Mouse (Mus musculus) heart, adult 2 months (tissue): Measurements from ENCODE around the gene Angptl7. TPM values are rescaled to one million over a fixed set of nuclear protein-coding genes. Genes with fewer than 3 reads are reported as not detected.

Experiments
- DNase-seq, 2 experiments: peaks; one replicate each; pipeline ENCODE4 v3.0.0; 2021
- H3K27ac ChIP-seq: fragments of 200-600 bp; 2 replicates; pipeline ENCODE4 v1.8.1; 2022
- H3K27me3 ChIP-seq: fragments of 200-500 bp; 2 replicates; pipeline ENCODE4 v1.6.1; 2012; ENCODE audit warnings: mild to moderate bottlenecking, low read length, inconsistent platforms, mixed read lengths; ENCODE audit not compliant: control insufficient read depth, insufficient read depth
- H3K36me3 ChIP-seq: fragments of 200-500 bp; 2 replicates; pipeline ENCODE4 v1.6.1; 2012; ENCODE audit warnings: low read length, inconsistent platforms; ENCODE audit not compliant: control insufficient read depth, insufficient read depth
- H3K4me1 ChIP-seq: fragments of 200-500 bp; 2 replicates; pipeline ENCODE4 v1.6.1; 2011; ENCODE audit warnings: low read length; ENCODE audit not compliant: control insufficient read depth, insufficient read depth
- H3K4me3 ChIP-seq: fragments of 200-600 bp; 2 replicates; pipeline ENCODE4 v1.8.1; 2022
- H3K79me2 ChIP-seq: fragments of 200-500 bp; replicated peaks from 2 replicates; pipeline ENCODE4 v1.6.1; 2012; ENCODE audit warnings: mild to moderate bottlenecking, inconsistent platforms, low read length, moderate library complexity, mixed read lengths; ENCODE audit not compliant: control insufficient read depth, insufficient read depth
- H3K9ac ChIP-seq: fragments of 200-500 bp; 2 replicates; pipeline ENCODE4 v1.6.1; 2012; ENCODE audit warnings: low read depth, mild to moderate bottlenecking, control low read depth, inconsistent platforms, low read length, mixed read lengths
- CTCF ChIP-seq: fragments of 200-600 bp; IDR thresholded peaks from 2 replicates; pipeline ENCODE4 v1.8.1; 2022; ENCODE audit warnings: antibody characterized with exemption, mild to moderate bottlenecking, moderate library complexity
- EP300 ChIP-seq: fragments of 200-500 bp; IDR thresholded peaks from 2 replicates; pipeline ENCODE4 v1.6.1; 2011; ENCODE audit warnings: low read depth, low read length, control low read depth; ENCODE audit not compliant: insufficient read depth
- POLR2A ChIP-seq: fragments of 200-500 bp; IDR thresholded peaks from 2 replicates; pipeline ENCODE4 v1.6.1; 2011; ENCODE audit warnings: mild to moderate bottlenecking, low read depth, low read length, control low read depth; ENCODE audit not compliant: insufficient read depth
- WGBS: fragments of 180-500 bp; shearing (Covaris S2); methylation state at CpG from one replicate; pipeline ENCODE4 v1.1.7; 2018; 5-methylcytosine and 5-hydroxymethylcytosine counted together
- intact Hi-C: fragments of 180-260 bp; cut with DNase I; formaldehyde crosslinking; loops from one replicate; pipeline ENCODE4 v1.15.1; 2025
- long read RNA-seq: library from polyadenylated mRNA; stranded (forward); transcript quantifications from one replicate; pipeline ENCODE4 v2.0.0, GENCODE M21; 2021
- polyA plus RNA-seq: library from polyadenylated mRNA; depleted of rRNA; stranded (reverse); fragments of >200 nt; gene quantifications from 2 replicates; pipeline ENCODE4 v1.2.3, GENCODE M21; 2012; rRNA removed
- total RNA-seq, 2 experiments: library from RNA; stranded (reverse); gene quantifications; 2 replicates each; pipeline ENCODE4 v1.2.3; 2021

Angptl7 gene
- 1 to 10 TPM; 2.5 TPM for total RNA-seq
- polyA plus RNA-seq, result 3.7 and 4.4 TPM in 2 replicates
- long read RNA-seq, transcript Angptl7-201 (5 exons, 2,157 nt), result major isoform, 7 of 15 reads
- long read RNA-seq, partial matches to known transcripts, result 0 of 15 reads
- long read RNA-seq, other reads (novel, unspliced or antisense), result 8 of 15 reads

DNA sequence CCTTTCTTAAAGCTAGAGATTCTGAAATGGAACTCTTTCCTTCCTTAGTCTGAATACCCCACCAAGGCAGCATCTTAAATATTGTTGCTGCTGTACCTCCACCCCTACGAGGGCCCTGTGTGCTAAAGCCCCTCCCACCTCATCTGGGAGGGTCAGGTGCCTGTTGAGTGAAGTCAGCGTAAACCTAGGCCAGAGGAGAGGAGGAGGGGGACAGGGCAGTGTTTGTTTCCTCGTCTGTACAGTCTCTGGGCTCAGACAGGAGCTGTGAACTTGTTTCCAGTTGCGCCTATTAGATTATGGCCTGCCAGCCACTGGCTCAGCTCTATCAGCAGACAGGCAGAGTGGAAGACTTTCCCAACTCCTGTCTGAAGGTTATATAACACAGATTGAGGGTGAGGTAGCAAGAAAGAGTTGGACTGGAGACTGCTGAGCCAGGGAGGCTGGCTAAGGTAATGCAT lies at the start of gene Angptl7:
Gene Angptl7, minus strand, starts transcription at position 51 of the 458 bp plus-strand sequence.
- intact Hi-C loops, result no loop called here
- DNase-seq, result peak in 1 of 2 experiments; percentile 39
- Histone ChIP-seq H3K27ac (no peak within 1 kb of the TSS), H3K79me2 (no peaks in the 10 kb centered on the region), H3K27me3 (no peaks in the 10 kb centered on the region), H3K4me1 (peaks cover 4% of the 10 kb centered on the region), H3K36me3 (no peaks in the 10 kb centered on the region), H3K4me3 (no peak within 1 kb of the TSS), H3K9ac (no peak within 1 kb of the TSS)
- 47% methylated on average over 4 of the region's 4 CpGs for WGBS
- TF ChIP-seq EP300 (no peak), CTCF (no peak), POLR2A (no peak)

- intact Hi-C loops, result no loop called here
- WGBS, result 69% methylated on average over 4 of the region's 4 CpGs
Observed at GRCm38 (mm10) chr4:148549106-148549505, 48.8 kb upstream of the Angptl7 start.

DNA sequence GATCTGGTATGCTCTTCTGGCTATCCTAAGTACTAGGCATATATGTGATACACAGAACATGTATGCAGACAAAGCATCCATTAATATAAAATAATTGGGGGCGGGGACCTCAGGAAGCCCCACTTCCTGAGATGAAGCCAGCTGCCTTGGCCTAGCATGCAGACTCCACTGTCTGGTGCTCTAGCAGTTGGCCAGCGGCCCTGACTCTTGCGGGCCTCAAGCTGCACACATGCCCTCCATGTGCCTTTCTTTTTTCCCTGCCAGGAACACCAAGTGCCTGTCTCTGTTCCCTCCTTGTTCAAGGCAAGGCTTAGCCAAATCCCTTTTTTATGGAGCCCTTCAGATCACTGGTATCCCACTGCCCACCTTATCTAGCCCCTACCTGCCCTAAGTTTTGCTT lies 35.6 kb upstream of the Angptl7 start:
- TF ChIP-seq EP300 (no peak), POLR2A (no peak), CTCF (no peak)
- intact Hi-C loops, result no loop called here
- Histone ChIP-seq H3K4me3 (no peak overlapping the region), H3K9ac (no peak overlapping the region), H3K4me1 (no peaks in the 10 kb centered on the region; the same call in 1 of the 2 replicates), H3K36me3 (no peaks in the 10 kb centered on the region; the same call in 1 of the 2 replicates), H3K27me3 (no peaks in the 10 kb centered on the region), H3K79me2 (no peaks in the 10 kb centered on the region), H3K27ac (no peak overlapping the region)
- WGBS, result 44% methylated on average over 3 of the region's 3 CpGs
- no peak for DNase-seq

More at GRCm38 (mm10) chr4:148549106-148549505, 48.8 kb upstream of the Angptl7 start:
- Histone ChIP-seq H3K9ac (no peak overlapping the region), H3K27me3 (no peaks in the 10 kb centered on the region), H3K4me1 (no peaks in the 10 kb centered on the region), H3K79me2 (no peaks in the 10 kb centered on the region), H3K36me3 (no peaks in the 10 kb centered on the region), H3K27ac (no peak overlapping the region), H3K4me3 (no peak overlapping the region)
- no peak for DNase-seq
- no peak for TF ChIP-seq POLR2A
- no peak for TF ChIP-seq CTCF
- no peak for TF ChIP-seq EP300

DNA sequence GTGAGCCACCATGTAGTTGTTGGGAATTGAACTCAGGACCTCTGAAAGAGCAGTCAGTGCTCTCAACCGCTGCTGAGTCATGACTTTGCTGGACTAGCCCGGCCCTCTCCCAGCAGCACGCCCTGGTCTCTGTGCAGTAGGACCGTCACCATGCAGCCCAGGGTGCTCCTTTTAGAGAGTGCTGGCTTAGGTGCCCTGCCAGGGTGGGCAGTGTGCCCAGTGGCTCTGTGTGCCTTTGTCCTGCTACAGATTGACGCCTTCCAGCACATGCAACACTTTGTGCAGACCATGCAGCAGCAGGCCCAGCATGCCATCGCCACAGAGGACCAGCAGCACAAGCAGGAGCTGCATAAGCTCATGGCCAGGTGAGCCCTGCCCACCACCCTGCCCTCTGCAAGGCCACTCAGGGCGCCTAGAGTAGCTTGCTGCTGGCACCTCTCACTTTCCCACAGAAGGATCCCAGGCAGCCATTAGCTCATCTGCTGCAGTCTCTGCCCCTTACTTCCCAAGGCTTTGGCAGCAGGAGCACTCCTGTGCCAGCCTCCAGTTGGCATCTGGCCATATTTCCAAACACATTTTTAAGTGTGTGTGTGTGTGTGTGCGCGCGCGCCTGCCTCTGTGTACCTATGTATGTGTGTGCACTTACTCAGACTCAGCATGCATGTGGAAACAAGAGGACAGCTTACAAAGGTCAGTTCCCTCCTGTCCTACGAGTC lies 33.5 kb upstream of the Angptl7 start:
- intact Hi-C loops, result no loop called here
- Histone ChIP-seq H3K79me2 (no peaks in the 10 kb centered on the region), H3K9ac (no peak overlapping the region), H3K4me3 (no peak overlapping the region), H3K4me1 (no peaks in the 10 kb centered on the region; the same call in 1 of the 2 replicates), H3K27me3 (no peaks in the 10 kb centered on the region), H3K36me3 (no peaks in the 10 kb centered on the region; the same call in 1 of the 2 replicates), H3K27ac (no peak overlapping the region)
- WGBS, result 69% methylated on average over 12 of the region's 12 CpGs
- TF ChIP-seq CTCF (no peak), POLR2A (no peak), EP300 (no peak)
- DNase-seq, result peak; percentile 63 to 73

GRCm38 (mm10) chr4:148532516-148532915 lies 32.3 kb upstream of the Angptl7 start:
- Histone ChIP-seq H3K4me3 (no peak overlapping the region), H3K27ac (no peak overlapping the region), H3K9ac (no peak overlapping the region), H3K27me3 (no peaks in the 10 kb centered on the region), H3K4me1 (peaks cover 2% of the 10 kb centered on the region), H3K79me2 (no peaks in the 10 kb centered on the region), H3K36me3 (peaks cover 2% of the 10 kb centered on the region)
- WGBS, result 93% methylated on average over 3 of the region's 3 CpGs
- DNase-seq, result no peak
- no peak for TF ChIP-seq POLR2A
- TF ChIP-seq EP300, result no peak
- TF ChIP-seq CTCF, result no peak
- intact Hi-C loops, result no loop called here

DNA sequence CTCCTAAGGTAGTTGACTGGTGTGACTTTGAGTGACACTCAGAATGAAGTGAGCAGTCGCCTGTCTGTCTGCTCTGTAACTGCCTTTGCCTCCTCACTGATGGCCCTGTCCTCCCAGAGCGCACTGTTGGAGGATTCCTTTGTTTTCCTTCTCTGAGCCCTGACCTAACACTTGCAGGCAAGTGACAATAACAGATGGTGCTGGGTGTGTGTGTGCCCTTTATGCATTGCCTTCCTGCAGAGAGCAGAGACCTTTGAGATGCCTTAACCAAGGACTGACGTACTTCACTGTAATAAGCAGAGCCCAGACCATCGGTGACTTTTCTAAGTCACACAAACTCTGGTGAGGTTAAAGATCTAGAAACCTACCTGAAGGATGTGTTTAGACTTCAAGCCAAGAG lies 31.1 kb upstream of the Angptl7 start:
- DNase-seq, result no peak
- no peak for TF ChIP-seq CTCF
- TF ChIP-seq POLR2A, result no peak
- TF ChIP-seq EP300, result no peak
- peaks cover 3% of the 10 kb centered on the region for H3K4me1 ChIP-seq
- 67% methylated on average over 4 of the region's 4 CpGs for WGBS
- no peaks in the 10 kb centered on the region for H3K27me3 ChIP-seq
- H3K4me3 ChIP-seq, result no peak overlapping the region
- intact Hi-C loops, result no loop called here
- peak overlapping the region; percentile 23; the same call in 1 of the 2 replicates for H3K27ac ChIP-seq
- H3K79me2 ChIP-seq, result no peaks in the 10 kb centered on the region
- peaks cover 2% of the 10 kb centered on the region for H3K36me3 ChIP-seq
- H3K9ac ChIP-seq, result no peak overlapping the region
